Mouse (Mus musculus): ENCODE data around the gene Dner.

DNA sequence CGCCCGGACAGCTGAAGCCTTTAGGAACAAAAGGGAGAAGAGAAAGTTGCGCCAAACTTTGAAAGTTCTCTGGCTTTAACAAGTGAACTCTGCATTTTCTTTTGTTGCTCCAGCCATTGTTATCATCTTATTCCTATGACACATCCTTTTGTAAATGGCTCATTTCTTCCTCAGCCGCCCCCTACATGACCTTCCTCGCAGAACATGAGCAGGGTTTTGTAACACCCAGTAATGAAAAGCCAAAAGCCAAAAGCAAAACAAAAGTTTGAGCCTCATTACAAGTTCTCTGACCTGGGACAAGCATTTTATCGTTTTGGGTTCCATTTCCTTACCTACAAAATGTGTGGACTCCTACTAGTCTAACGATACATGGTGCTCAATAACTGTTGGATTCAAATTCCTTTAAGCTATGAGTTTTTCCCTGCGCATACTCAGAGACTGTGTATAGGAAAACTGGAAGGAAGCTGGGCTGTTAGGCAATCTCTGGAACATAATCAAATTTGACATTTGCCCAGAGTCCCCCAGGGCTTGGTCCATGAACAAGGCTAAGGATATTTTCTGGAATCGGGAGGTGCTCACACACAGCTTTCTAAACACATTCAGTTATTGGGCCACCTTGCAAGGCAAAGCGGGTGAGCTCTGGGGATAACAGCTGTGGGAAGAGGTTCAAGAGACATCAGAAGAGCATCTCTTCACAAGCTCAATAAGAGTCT, 246.3 kb downstream of the Dner start:
- TF ChIP-seq TAL1 (IDR thresholded peaks at IDR 0.05; ENCODE audit: low read length) (no peak), GATA1 (IDR thresholded peaks at IDR 0.05; ENCODE audit: low read length) (no peak)

All from erythroblast, embryonic 14.5 days (primary cell).